Mouse (Mus musculus): Measurements from ENCODE around the gene Tchp. TPM values are rescaled to one million over a fixed set of nuclear protein-coding genes. Genes with fewer than 3 reads are reported as not detected.
A peak's percentile ranks its signal among the peaks of the same experiment; 100 is the strongest.

Tchp gene
- polyA plus RNA-seq, 1 experiment from 2014 or later: 14.5 TPM

GRCm38 (mm10) chr5:114673114-114673513, 34.4 kb upstream of the Tchp start:
- H3K4me3 ChIP-seq (ENCODE audit: low read depth, low read length): no peak overlapping the region
- H3K4me1 ChIP-seq (ENCODE audit: control insufficient read depth, insufficient read depth, low read length): no peaks in the 10 kb centered on the region
- no peak for DNase-seq (ENCODE audit: low spot score)
- no peak overlapping the region for H3K4me2 ChIP-seq (ENCODE audit: low read depth, severe bottlenecking)
- no peak overlapping the region for H3K27ac ChIP-seq (replicated peaks; ENCODE audit: low read depth, low read length)
- H3K9ac ChIP-seq (ENCODE audit: low read length): no peak overlapping the region
- no peaks in the 10 kb centered on the region for H3K9me3 ChIP-seq (ENCODE audit: control insufficient read depth, low read length)
- H3K27me3 ChIP-seq (ENCODE audit: control insufficient read depth, insufficient read depth, low read length): no peaks in the 10 kb centered on the region
- peaks cover 5% of the 10 kb centered on the region; the same call in 1 of the 2 replicates for H3K36me3 ChIP-seq (ENCODE audit: control insufficient read depth, insufficient read depth, low read length)
- WGBS: 85% methylated on average over 13 of the region's 13 CpGs
- no peak for ATAC-seq (ENCODE audit: insufficient number of reproducible peaks, low FRiP score, low TSS enrichment, low read depth)

GRCm38 (mm10) chr5:114674594-114674993, 33.0 kb upstream of the Tchp start:
- Histone ChIP-seq H3K27ac (replicated peaks; ENCODE audit: low read depth, low read length) (no peak overlapping the region), H3K4me2 (ENCODE audit: low read depth, severe bottlenecking) (no peak overlapping the region), H3K4me1 (ENCODE audit: control insufficient read depth, insufficient read depth, low read length) (no peaks in the 10 kb centered on the region; the same call in 1 of the 2 replicates), H3K36me3 (ENCODE audit: control insufficient read depth, insufficient read depth, low read length) (peaks cover 5% of the 10 kb centered on the region; the same call in 1 of the 2 replicates), H3K4me3 (ENCODE audit: low read depth, low read length) (no peak overlapping the region), H3K27me3 (ENCODE audit: control insufficient read depth, insufficient read depth, low read length) (no peaks in the 10 kb centered on the region), H3K9me3 (ENCODE audit: control insufficient read depth, low read length) (no peaks in the 10 kb centered on the region), H3K9ac (ENCODE audit: low read length) (no peak overlapping the region)
- DNase-seq (ENCODE audit: low spot score) (no peak), ATAC-seq (ENCODE audit: insufficient number of reproducible peaks, low FRiP score, low TSS enrichment, low read depth) (no peak)
- WGBS: 85% methylated on average over 8 of the region's 8 CpGs

- Histone ChIP-seq H3K4me1 (ENCODE audit: control insufficient read depth, insufficient read depth, low read length) (peaks cover 11% of the 10 kb centered on the region), H3K9me3 (ENCODE audit: control insufficient read depth, low read length) (no peaks in the 10 kb centered on the region), H3K27me3 (ENCODE audit: control insufficient read depth, insufficient read depth, low read length) (no peaks in the 10 kb centered on the region), H3K27ac (replicated peaks; ENCODE audit: low read depth, low read length) (0 out of 2 replicates have a peak overlapping the region, but pooled peaks have one; percentile 42), H3K9ac (ENCODE audit: low read length) (no peak overlapping the region), H3K36me3 (ENCODE audit: control insufficient read depth, insufficient read depth, low read length) (peaks cover 2% of the 10 kb centered on the region; the same call in 1 of the 2 replicates), H3K4me3 (ENCODE audit: low read depth, low read length) (no peak overlapping the region), H3K4me2 (ENCODE audit: low read depth, severe bottlenecking) (no peak overlapping the region)
- 71% methylated on average over 17 of the region's 17 CpGs for WGBS
- no peak for ATAC-seq (ENCODE audit: insufficient number of reproducible peaks, low FRiP score, low TSS enrichment, low read depth)
- DNase-seq (ENCODE audit: low spot score): no peak
Observed at GRCm38 (mm10) chr5:114679841-114680591, 27.5 kb upstream of the Tchp start.

- Histone ChIP-seq H3K4me3 (ENCODE audit: low read depth, low read length) (no peak overlapping the region), H3K27me3 (ENCODE audit: control insufficient read depth, insufficient read depth, low read length) (no peaks in the 10 kb centered on the region), H3K4me2 (ENCODE audit: low read depth, severe bottlenecking) (no peak overlapping the region), H3K9me3 (ENCODE audit: control insufficient read depth, low read length) (no peaks in the 10 kb centered on the region), H3K27ac (replicated peaks; ENCODE audit: low read depth, low read length) (peak overlapping the region; percentile 42; the same call in 1 of the 2 replicates), H3K36me3 (ENCODE audit: control insufficient read depth, insufficient read depth, low read length) (peaks cover 2% of the 10 kb centered on the region; the same call in 1 of the 2 replicates), H3K4me1 (ENCODE audit: control insufficient read depth, insufficient read depth, low read length) (peaks cover 11% of the 10 kb centered on the region), H3K9ac (ENCODE audit: low read length) (no peak overlapping the region)
- ATAC-seq (ENCODE audit: insufficient number of reproducible peaks, low FRiP score, low TSS enrichment, low read depth) (no peak), DNase-seq (ENCODE audit: low spot score) (peak; percentile 31)
- WGBS: 62% methylated on average over 19 of the region's 19 CpGs
Observed at GRCm38 (mm10) chr5:114680676-114681285, 26.8 kb upstream of the Tchp start.

GRCm38 (mm10) chr5:114681717-114682116, 25.8 kb upstream of the Tchp start:
- ATAC-seq (ENCODE audit: insufficient number of reproducible peaks, low FRiP score, low TSS enrichment, low read depth): no peak
- Histone ChIP-seq H3K27ac (replicated peaks; ENCODE audit: low read depth, low read length) (no peak overlapping the region), H3K4me3 (ENCODE audit: low read depth, low read length) (no peak overlapping the region), H3K9me3 (ENCODE audit: control insufficient read depth, low read length) (no peaks in the 10 kb centered on the region), H3K4me2 (ENCODE audit: low read depth, severe bottlenecking) (no peak overlapping the region), H3K9ac (ENCODE audit: low read length) (0 out of 2 replicates have a peak overlapping the region, but pooled peaks have one; percentile 3), H3K27me3 (ENCODE audit: control insufficient read depth, insufficient read depth, low read length) (no peaks in the 10 kb centered on the region), H3K36me3 (ENCODE audit: control insufficient read depth, insufficient read depth, low read length) (no peaks in the 10 kb centered on the region), H3K4me1 (ENCODE audit: control insufficient read depth, insufficient read depth, low read length) (peaks cover 11% of the 10 kb centered on the region)
- WGBS: 79% methylated on average over 8 of the region's 8 CpGs
- DNase-seq (ENCODE audit: low spot score): no peak

- Histone ChIP-seq H3K4me1 (ENCODE audit: control insufficient read depth, insufficient read depth, low read length) (peaks cover 15% of the 10 kb centered on the region), H3K9ac (ENCODE audit: low read length) (no peak overlapping the region), H3K27ac (replicated peaks; ENCODE audit: low read depth, low read length) (no peak overlapping the region), H3K9me3 (ENCODE audit: control insufficient read depth, low read length) (no peaks in the 10 kb centered on the region), H3K27me3 (ENCODE audit: control insufficient read depth, insufficient read depth, low read length) (no peaks in the 10 kb centered on the region), H3K4me3 (ENCODE audit: low read depth, low read length) (no peak overlapping the region), H3K4me2 (ENCODE audit: low read depth, severe bottlenecking) (no peak overlapping the region), H3K36me3 (ENCODE audit: control insufficient read depth, insufficient read depth, low read length) (no peaks in the 10 kb centered on the region)
- DNase-seq (ENCODE audit: low spot score) (no peak), ATAC-seq (ENCODE audit: insufficient number of reproducible peaks, low FRiP score, low TSS enrichment, low read depth) (no peak)
- 91% methylated on average over 5 of the region's 5 CpGs for WGBS
Observed at GRCm38 (mm10) chr5:114685986-114686385, 21.6 kb upstream of the Tchp start.

- DNase-seq (ENCODE audit: low spot score) (no peak), ATAC-seq (ENCODE audit: insufficient number of reproducible peaks, low FRiP score, low TSS enrichment, low read depth) (no peak)
- no peak overlapping the region for H3K4me2 ChIP-seq (ENCODE audit: low read depth, severe bottlenecking)
- no peaks in the 10 kb centered on the region for H3K9me3 ChIP-seq (ENCODE audit: control insufficient read depth, low read length)
- 52% methylated on average over 7 of the region's 7 CpGs for WGBS
- H3K4me3 ChIP-seq (ENCODE audit: low read depth, low read length): no peak overlapping the region
- no peak overlapping the region for H3K9ac ChIP-seq (ENCODE audit: low read length)
- no peak overlapping the region for H3K27ac ChIP-seq (replicated peaks; ENCODE audit: low read depth, low read length)
- no peaks in the 10 kb centered on the region for H3K36me3 ChIP-seq (ENCODE audit: control insufficient read depth, insufficient read depth, low read length)
- no peaks in the 10 kb centered on the region for H3K27me3 ChIP-seq (ENCODE audit: control insufficient read depth, insufficient read depth, low read length)
- H3K4me1 ChIP-seq (ENCODE audit: control insufficient read depth, insufficient read depth, low read length): peaks cover 9% of the 10 kb centered on the region
Observed at GRCm38 (mm10) chr5:114686726-114687210, 20.8 kb upstream of the Tchp start.

GRCm38 (mm10) chr5:114687901-114688300, 19.7 kb upstream of the Tchp start:
- Histone ChIP-seq H3K4me1 (ENCODE audit: control insufficient read depth, insufficient read depth, low read length) (peaks cover 9% of the 10 kb centered on the region), H3K36me3 (ENCODE audit: control insufficient read depth, insufficient read depth, low read length) (no peaks in the 10 kb centered on the region), H3K27me3 (ENCODE audit: control insufficient read depth, insufficient read depth, low read length) (no peaks in the 10 kb centered on the region), H3K9ac (ENCODE audit: low read length) (no peak overlapping the region), H3K9me3 (ENCODE audit: control insufficient read depth, low read length) (no peaks in the 10 kb centered on the region), H3K4me3 (ENCODE audit: low read depth, low read length) (no peak overlapping the region), H3K4me2 (ENCODE audit: low read depth, severe bottlenecking) (no peak overlapping the region), H3K27ac (replicated peaks; ENCODE audit: low read depth, low read length) (no peak overlapping the region)
- no peak for DNase-seq (ENCODE audit: low spot score)
- no peak for ATAC-seq (ENCODE audit: insufficient number of reproducible peaks, low FRiP score, low TSS enrichment, low read depth)
